Mouse (Mus musculus) Muller cell, postnatal 12 days (primary cell): ENCODE results near the gene Adgb.
"Not testable (repeated sequence)": the region's sequence is repeated elsewhere in the genome, so short reads cannot be mapped to it uniquely, and the experiment has no call there.

Experiments used
- DNase-seq: peaks from one replicate; pipeline ENCODE4 v3.0.0-alpha.2; 2015; ENCODE audit errors: inconsistent ontology term

Gene Adgb

GRCm38 (mm10) chr10:10471961-10472610 is at the start of gene Adgb:
Gene Adgb, minus strand, starts transcription at chr10:10472326.
- peak; percentile 56 for DNase-seq

- no peak for DNase-seq
These were observed 8.0 kb upstream of the Adgb start for GRCm38 (mm10) chr10:10480139-10480538.

GRCm38 (mm10) chr10:10477429-10477828 is 5.3 kb upstream of the Adgb start:
- DNase-seq: not testable (repeated sequence)

- no peak for DNase-seq
These were observed 4.8 kb upstream of the Adgb start for GRCm38 (mm10) chr10:10476956-10477355.

DNA sequence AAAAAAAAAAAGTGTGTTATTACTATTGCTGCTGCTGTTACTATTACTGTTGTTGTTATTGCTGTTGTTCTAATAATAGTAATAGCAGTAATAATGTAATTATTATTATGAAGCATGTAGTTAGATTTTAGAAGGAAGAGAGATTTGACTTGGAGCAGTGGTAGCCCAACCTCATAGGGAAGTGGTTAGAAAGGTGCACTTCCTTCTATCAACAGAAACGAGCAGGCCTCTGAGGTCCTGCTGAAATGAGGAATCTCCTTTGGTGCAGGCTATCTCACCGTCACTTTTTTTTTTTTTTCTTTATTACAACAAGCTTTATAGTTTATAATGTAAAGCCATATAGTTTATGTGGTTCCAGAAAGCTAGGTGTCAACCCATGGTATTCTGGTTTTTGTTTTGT is 4.4 kb upstream of the Adgb start:
- DNase-seq: no peak

- peak; percentile 8 for DNase-seq
These were observed 3.2 kb downstream of the Adgb start for GRCm38 (mm10) chr10:10468699-10469547.

DNA sequence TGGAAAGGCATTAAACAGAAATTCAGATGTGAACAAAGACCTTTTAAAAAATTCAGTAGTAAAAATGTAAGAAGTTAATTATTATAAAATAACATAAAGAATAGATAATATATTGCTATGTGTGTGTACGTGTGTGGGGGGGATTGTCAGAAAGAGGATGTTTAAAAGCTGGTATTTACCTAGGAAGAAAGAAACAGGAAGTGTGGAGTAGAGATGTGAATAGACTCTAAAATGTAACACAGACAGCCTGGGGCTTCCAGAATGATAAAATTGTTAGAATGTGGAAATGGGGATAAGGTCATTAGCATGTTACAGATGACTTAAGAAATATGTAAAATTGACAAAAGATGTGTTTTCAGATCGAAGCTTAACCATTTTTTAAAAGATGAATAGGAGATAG is 12.0 kb downstream of the Adgb start:
- DNase-seq: no peak

DNA sequence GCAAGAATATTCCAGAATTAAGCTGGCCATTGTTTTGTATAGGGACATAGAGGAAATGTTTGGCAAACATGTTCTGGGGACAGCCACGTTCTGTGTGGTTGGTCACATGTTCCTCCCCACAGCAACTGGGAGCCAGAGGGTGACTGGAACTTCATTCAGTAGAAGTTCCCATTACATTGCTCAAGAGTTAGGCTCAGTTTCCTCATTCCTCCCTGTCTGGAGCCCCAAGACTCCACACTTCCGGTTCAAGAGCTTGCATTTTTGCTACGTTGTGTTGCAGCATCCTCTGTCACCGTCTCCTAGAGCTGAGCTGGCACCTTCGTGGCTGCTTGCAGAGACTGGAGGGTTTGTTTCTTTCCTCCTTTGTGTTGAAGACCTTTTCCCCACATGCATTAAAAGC is 15.1 kb downstream of the Adgb start:
- DNase-seq: no peak

- DNase-seq: no peak
These were observed 23.1 kb downstream of the Adgb start for GRCm38 (mm10) chr10:10449067-10449466.

DNA sequence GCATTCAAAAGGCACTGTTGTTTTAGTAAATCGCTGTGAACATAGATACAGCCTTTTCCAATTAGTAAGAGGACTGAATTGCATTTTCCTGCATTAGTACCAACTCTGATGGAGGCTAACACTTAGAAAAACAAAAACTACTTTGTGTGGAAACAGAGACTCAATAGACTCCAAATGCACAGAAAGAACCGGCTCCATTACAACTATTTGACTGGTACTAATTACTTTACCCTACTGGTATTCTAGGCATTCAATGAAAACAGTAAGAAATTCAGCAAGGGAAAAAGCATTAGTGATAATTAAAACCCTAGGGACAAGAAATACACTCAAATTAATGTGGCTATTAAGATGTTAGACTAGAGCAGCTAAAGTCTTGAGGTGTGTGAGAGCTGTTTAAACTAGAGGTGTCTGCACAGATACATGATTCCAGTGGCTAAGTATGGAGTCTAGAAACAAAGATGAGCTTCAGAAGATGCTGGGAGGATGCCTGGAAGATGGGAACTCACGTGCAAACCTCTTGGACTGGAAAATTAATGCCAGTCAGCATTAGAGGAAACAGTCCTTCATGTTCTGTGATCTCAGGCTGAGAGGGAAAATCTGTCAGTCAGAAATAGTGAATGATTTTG is 27.2 kb downstream of the Adgb start:
- DNase-seq: peak; percentile 84

- DNase-seq: no peak
These were observed 28.6 kb downstream of the Adgb start for GRCm38 (mm10) chr10:10443558-10443957.

GRCm38 (mm10) chr10:10435014-10435413 is 37.1 kb downstream of the Adgb start:
- no peak for DNase-seq

- no peak for DNase-seq
These were observed 42.5 kb downstream of the Adgb start for GRCm38 (mm10) chr10:10429635-10430034.

GRCm38 (mm10) chr10:10429032-10429431 is 43.1 kb downstream of the Adgb start:
- no peak for DNase-seq

- no peak for DNase-seq
These were observed 47.7 kb downstream of the Adgb start for GRCm38 (mm10) chr10:10424383-10424782.

GRCm38 (mm10) chr10:10411046-10411445 is 61.1 kb downstream of the Adgb start:
- no peak for DNase-seq

DNA sequence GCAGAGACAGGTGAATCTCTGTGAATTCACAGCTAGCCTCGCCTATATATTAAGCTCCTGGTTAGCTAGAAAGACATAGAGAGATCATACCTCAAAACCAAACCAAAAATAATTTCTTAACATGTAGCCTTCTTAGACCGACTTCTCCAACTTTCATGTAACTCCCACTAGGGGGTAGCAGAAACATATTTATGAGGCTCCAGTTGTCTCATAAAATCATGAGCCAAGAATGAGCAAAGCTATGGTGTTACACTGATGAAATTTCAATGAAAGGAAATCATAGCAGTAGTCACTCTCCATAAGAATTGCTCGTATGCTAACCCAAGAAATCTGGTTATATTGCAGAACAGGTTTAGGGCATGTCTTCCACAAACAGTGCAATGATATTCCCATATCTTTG is 64.0 kb downstream of the Adgb start:
- peak; percentile 41 for DNase-seq

- DNase-seq: no peak
These were observed 76.2 kb downstream of the Adgb start for GRCm38 (mm10) chr10:10395784-10396481.

DNA sequence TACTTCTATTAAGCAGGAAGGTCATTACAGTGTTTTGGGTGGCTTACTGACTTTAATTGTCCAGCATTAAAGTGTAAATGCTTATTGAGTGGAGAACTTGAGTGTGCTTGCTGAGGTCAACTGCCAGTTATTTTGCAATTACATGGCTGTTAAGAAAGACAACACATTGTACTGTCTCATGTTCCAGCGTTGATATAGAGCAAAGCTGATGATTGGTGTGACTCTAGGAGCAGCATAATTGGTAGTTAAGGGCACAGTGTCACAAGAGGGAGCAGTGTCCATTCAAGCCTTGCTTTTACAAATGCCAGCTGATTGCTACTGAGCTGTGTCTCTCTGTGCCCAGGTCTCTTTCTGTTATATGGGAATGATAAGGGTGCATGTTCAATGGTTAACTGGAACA is 97.5 kb downstream of the Adgb start:
- no peak for DNase-seq

DNA sequence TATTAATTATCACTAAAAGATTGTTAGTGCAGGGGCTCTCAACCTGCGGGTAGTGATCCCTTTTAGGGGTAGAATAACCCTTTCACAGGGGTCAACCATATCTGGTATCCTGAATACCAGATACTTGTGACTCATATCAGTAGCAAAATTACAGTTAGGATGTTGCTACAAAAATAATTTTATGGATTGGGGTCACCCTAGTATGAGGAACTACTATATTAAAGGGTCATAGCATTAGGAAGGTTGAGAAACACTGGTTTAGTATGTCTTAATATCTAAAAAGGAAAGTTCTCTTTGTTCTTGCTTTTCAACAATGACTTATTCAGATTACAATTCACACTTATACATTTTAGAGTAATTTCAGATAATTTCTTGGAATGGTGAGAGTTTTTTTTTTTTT is 108.1 kb downstream of the Adgb start:
- no peak for DNase-seq

GRCm38 (mm10) chr10:10355605-10356227 is 116.4 kb downstream of the Adgb start:
- peak; percentile 20 for DNase-seq

DNA sequence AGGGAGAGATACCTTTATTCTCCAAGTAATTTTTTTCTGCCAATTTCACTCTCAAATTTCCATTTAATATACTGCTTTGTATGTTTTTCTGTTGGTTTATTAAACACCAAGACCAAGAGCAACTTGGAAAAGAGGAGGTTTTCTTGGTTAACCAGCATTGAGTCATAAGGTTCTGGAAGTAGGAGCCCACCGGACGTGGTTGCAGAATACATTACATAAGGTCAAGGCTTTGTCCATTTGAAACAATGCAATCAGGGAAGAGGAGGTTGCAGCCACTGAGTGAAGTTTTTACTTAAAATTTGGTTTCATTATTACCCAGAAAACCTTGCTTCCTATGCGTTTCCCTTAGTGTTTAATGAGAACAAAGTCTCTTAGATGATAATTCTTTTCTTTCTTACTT is 119.9 kb downstream of the Adgb start:
- DNase-seq: no peak
